Mouse (Mus musculus) neural tube, embryonic 13.5 days (tissue): Measurements from ENCODE around the gene Pnpla5. TPM values are rescaled to one million over a fixed set of nuclear protein-coding genes. Genes with fewer than 3 reads are reported as not detected.
"Not testable (repeated sequence)": the region's sequence is repeated elsewhere in the genome, so short reads cannot be mapped to it uniquely, and the experiment has no call there.

ENCODE experiments used
- ATAC-seq: fragments of 200-750 bp; cut with Nextera tagmentation; 2 replicates; pipeline ENCODE4 v1.8.0; 2017; ENCODE audit warnings: low read depth, mild to moderate bottlenecking, moderate TSS enrichment, moderate library complexity
- H3K27ac ChIP-seq: fragments of 300-500 bp; sonication (generic); replicated peaks from 2 replicates; pipeline ENCODE4 v1.5.1; 2015; ENCODE audit warnings: moderate library complexity, mild to moderate bottlenecking, inconsistent platforms
- H3K27me3 ChIP-seq: fragments of 300-500 bp; sonication (generic); 2 replicates; pipeline ENCODE4 v1.6.1; 2015; ENCODE audit warnings: mild to moderate bottlenecking, inconsistent platforms
- H3K36me3 ChIP-seq: fragments of 300-500 bp; sonication (generic); 2 replicates; pipeline ENCODE4 v1.6.1; 2015; ENCODE audit warnings: mild to moderate bottlenecking, inconsistent platforms
- H3K4me1 ChIP-seq: fragments of 300-500 bp; sonication (generic); replicated peaks from 2 replicates; pipeline ENCODE4 v1.6.1; 2015; ENCODE audit warnings: inconsistent platforms
- H3K4me2 ChIP-seq: fragments of 300-500 bp; sonication (generic); 2 replicates; pipeline ENCODE4 v1.6.1; 2015; ENCODE audit warnings: inconsistent platforms, mild to moderate bottlenecking, moderate library complexity
- H3K4me3 ChIP-seq: fragments of 300-500 bp; sonication (generic); 2 replicates; pipeline ENCODE4 v1.5.1; 2015; ENCODE audit warnings: mild to moderate bottlenecking, inconsistent platforms
- H3K9ac ChIP-seq: fragments of 300-500 bp; sonication (generic); 2 replicates; pipeline ENCODE4 v1.6.1; 2015; ENCODE audit warnings: moderate library complexity, mild to moderate bottlenecking, inconsistent platforms
- H3K9me3 ChIP-seq: fragments of 300-500 bp; sonication (generic); 2 replicates; pipeline ENCODE4 v1.6.1; 2016; ENCODE audit warnings: inconsistent platforms
- WGBS: fragments of 180-500 bp; shearing (Covaris S2); methylation state at CpG from one replicate; pipeline ENCODE4 v1.1.7; 2015; 5-methylcytosine and 5-hydroxymethylcytosine counted together
- polyA plus RNA-seq: library from polyadenylated mRNA; unstranded; fragments of >200 nt; fragmentation: Nextera tagmentation; extraction: Ambion mirVana; gene quantifications from 2 replicates; pipeline ENCODE4 v1.2.1, GENCODE M21; 2015

Pnpla5 gene
- polyA plus RNA-seq, 1 experiment from 2014 or later: not detected

DNA sequence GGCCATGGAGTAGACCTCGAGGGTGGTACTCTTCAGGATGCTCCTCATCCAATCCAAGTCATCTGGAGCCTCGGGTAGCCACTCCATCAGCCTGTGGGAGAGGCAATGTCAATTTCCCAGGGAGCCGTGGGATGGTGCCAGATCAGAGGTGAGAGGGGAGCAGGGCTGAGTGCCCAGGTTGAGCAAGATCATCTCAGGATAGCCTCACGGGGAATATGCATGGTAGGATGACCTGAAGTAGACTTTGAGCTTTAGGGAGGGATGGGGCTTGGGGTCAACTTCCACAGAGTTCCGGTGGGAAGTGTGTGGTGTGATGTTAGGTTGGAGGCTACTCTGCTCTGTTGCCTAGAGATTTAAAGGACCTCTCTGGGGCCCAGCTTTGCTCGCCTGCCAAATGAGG is 9.1 kb downstream of the Pnpla5 start:
- H3K27me3 ChIP-seq: no peaks in the 10 kb centered on the region

DNA sequence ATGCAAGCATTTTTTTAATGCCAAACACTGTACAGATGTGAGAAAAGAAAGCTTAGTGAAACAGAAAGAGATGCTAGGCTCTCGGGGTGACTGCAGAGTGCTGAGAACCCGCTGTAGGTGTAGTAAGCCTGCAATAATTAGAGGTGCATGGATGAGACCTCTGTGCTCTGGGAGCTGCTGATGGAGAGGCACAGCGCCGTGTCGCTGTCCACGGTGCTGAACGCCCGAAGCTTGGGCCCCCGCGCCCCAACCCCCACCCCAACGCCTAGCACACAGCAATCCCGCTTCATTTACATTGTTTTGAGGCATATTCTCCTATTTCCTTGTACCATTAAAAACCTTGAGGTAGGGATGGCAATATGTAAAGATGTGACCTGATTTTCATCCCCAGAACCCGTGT is 14.1 kb downstream of the Pnpla5 start:
- Histone ChIP-seq H3K27me3 (peaks cover 38% of the 10 kb centered on the region), H3K36me3 (no peaks in the 10 kb centered on the region), H3K4me2 (no peak overlapping the region), H3K27ac (no peak overlapping the region), H3K9ac (no peak overlapping the region), H3K4me1 (peaks cover 24% of the 10 kb centered on the region), H3K4me3 (no peak overlapping the region), H3K9me3 (no peaks in the 10 kb centered on the region)
- 8% methylated on average over 13 of the region's 13 CpGs for WGBS
- ATAC-seq: no peak

More for the DNA sequence above, 9.1 kb downstream of the Pnpla5 start:
- H3K9me3 ChIP-seq: 0 out of 2 replicates have a peak, but pooled peaks cover 3% of the 10 kb centered on the region
- no peak for ATAC-seq
- no peaks in the 10 kb centered on the region for H3K36me3 ChIP-seq
- no peak overlapping the region for H3K4me3 ChIP-seq
- no peak overlapping the region for H3K9ac ChIP-seq
- no peak overlapping the region for H3K4me2 ChIP-seq
- no peaks in the 10 kb centered on the region for H3K4me1 ChIP-seq
- no peak overlapping the region for H3K27ac ChIP-seq
- 76% methylated on average over 6 of the region's 6 CpGs for WGBS

DNA sequence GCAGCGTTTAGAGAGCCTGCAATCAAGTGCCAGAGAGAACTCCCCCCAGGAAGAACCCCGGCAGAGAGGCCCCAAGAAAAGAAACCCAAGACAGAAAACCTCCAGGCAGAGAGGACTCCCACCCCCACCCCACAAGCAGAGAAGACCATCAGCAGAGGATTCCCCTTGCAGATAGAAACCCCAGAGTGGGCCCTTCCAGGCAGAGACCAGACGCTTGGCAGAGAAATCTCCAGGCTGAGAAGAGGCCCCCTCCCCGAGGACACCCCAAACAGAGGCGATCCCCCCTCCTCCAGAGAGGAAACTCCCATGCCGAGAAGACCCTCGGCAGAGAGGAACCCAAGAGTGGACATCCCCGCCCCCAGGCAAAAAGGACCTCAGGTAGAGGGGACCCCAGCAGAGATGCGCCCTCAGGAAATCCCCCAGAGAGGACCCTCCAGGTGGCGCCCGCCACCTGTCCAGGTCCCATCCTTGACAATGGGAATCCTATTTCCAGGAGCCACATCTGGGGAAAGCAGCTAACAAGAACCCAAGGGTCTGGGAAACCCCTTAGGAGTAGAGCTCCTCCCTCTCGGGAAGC is 17.0 kb downstream of the Pnpla5 start:
- Histone ChIP-seq H3K27me3 (peaks cover 38% of the 10 kb centered on the region), H3K4me1 (peaks cover 35% of the 10 kb centered on the region), H3K4me2 (peak overlapping the region; percentile 72), H3K36me3 (no peaks in the 10 kb centered on the region), H3K27ac (peak overlapping the region; percentile 61), H3K9ac (peak overlapping the region; percentile 78), H3K9me3 (no peaks in the 10 kb centered on the region), H3K4me3 (peak overlapping the region; percentile 59)
- WGBS: 10% methylated on average over 12 of the region's 12 CpGs
- peak; percentile 58; the same call in 1 of the 2 replicates for ATAC-seq

DNA sequence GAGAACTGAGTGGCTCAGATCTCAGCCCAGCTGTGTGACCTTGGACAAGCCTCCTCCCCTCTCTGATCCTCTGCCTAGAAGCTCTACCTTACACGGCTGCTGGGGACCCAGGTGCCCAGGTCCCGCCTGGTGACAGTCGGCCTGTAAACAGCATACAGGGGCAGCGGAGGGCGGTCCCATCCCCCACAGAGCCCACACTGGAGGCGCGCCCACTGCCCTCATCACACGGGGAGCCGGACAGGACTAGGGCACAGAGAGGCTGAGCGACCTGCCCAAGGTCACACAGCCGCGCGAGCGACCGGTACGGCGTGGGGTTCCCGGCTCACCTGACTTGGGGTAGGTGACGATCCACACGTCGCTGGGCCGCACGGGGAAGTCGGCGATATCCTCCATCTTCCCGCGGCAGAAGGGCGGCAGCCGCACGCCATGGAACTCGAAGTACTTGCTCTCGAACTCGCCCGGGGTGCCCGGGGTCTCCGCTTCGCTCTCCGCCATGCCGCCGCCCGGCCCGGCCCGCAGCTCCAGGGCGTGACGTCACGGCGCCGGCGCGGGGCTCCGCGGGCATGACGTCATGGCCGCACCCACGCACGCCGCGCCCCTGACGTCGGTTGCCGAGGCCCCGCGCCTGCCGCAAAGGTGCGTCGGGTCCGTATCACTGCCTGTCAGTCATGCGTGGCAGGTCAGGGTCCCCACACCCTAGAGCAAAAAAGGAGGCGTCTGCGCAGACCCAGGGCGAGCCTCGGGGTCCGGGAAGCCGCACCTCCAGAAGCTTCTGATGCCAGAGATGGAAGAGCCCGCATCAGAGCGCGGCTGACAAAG is 17.7 kb downstream of the Pnpla5 start, which contains the start of gene Sult4a1:
Sult4a1 (minus strand) TSS at position 650 of the 819 bp plus-strand sequence.
- Histone ChIP-seq H3K9ac (peak within 1 kb of the TSS; percentile 78), H3K4me3 (peak within 1 kb of the TSS; percentile 59), H3K9me3 (no peaks in the 10 kb centered on the region), H3K27ac (peak within 1 kb of the TSS; percentile 61), H3K36me3 (no peaks in the 10 kb centered on the region), H3K4me2 (peak within 1 kb of the TSS; percentile 72), H3K4me1 (peaks cover 35% of the 10 kb centered on the region), H3K27me3 (peaks cover 38% of the 10 kb centered on the region)
- peak; percentile 88 for ATAC-seq
- 3% methylated on average over 76 of the region's 77 CpGs for WGBS

DNA sequence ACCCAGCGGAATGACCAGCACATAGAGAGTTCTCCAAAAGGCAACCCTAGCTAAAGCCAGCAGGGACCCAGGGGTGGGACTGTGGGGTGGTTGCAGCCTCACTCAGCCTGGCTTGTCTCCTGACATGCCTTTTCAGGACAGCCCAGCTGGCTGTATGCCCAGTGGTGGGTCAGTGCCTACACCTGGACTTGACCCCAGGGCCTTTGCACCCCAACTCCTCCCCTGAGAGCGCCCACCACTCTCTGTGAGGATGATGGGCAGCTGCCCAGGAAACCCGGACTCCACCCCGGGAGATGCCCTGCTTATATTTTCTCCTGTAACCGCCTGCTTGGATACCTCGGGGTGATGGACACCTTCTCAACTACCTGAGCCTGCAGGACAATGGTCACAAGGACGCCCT is 18.3 kb downstream of the Pnpla5 start:
- no peaks in the 10 kb centered on the region for H3K9me3 ChIP-seq
- peak overlapping the region; percentile 59 for H3K4me3 ChIP-seq
- H3K4me2 ChIP-seq: peak overlapping the region; percentile 72
- 79% methylated on average over 7 of the region's 7 CpGs for WGBS
- no peaks in the 10 kb centered on the region for H3K36me3 ChIP-seq
- H3K4me1 ChIP-seq: peaks cover 35% of the 10 kb centered on the region
- peak overlapping the region; percentile 78 for H3K9ac ChIP-seq
- H3K27me3 ChIP-seq: peaks cover 38% of the 10 kb centered on the region
- no peak for ATAC-seq
- H3K27ac ChIP-seq: no peak overlapping the region

DNA sequence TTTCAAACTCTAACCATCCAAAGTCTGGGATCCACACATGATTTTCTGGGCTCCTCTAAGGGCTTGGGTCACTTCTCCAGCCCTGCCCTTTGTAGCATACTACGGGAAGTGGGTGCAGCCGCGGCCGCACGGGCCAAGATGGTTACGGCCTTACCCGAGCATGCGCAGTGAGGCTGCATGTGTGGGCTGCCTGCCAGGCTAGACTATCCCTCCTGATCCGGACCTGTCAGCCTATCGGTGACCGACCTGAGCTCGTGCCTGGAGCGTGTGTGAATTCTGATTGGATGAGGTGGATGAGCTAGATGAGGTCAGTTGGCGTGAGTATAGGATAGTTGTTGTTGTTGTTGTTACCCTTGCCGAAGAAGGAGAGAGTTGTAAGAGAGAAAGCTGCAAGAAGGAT is 25.4 kb downstream of the Pnpla5 start:
- not testable (repeated sequence) for H3K9me3 ChIP-seq, H3K4me3 ChIP-seq, H3K9ac ChIP-seq, H3K4me2 ChIP-seq, H3K27me3 ChIP-seq, ATAC-seq, H3K4me1 ChIP-seq, H3K27ac ChIP-seq, H3K36me3 ChIP-seq
- 81% methylated on average over 15 of the region's 15 CpGs for WGBS

DNA sequence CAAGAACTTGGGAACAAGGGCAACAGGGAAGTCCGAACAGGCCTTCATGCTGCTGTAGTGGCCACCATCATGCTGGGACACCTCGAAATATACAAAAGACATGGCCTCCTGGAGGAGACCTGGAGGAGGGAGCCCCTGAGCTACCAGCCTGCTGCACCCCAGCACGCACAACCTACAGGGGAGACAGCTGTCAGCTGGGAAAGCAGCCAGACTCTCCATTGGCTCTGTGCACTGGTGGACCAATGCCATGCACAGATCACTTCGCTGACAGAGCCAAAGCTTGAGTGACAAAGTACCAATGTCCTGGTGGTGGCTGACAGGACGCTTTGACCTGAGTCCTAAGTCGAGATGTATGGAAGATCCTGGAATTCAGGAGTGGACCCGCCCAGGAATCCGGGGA is 26.9 kb downstream of the Pnpla5 start:
- Histone ChIP-seq H3K36me3 (no peaks in the 10 kb centered on the region; the same call in 1 of the 2 replicates), H3K4me2 (no peak overlapping the region), H3K27ac (no peak overlapping the region), H3K27me3 (no peaks in the 10 kb centered on the region), H3K9me3 (no peaks in the 10 kb centered on the region), H3K4me3 (no peak overlapping the region), H3K4me1 (0 out of 2 replicates have a peak, but pooled peaks cover 3% of the 10 kb centered on the region), H3K9ac (no peak overlapping the region)
- no peak for ATAC-seq
- WGBS: 87% methylated on average over 8 of the region's 8 CpGs

DNA sequence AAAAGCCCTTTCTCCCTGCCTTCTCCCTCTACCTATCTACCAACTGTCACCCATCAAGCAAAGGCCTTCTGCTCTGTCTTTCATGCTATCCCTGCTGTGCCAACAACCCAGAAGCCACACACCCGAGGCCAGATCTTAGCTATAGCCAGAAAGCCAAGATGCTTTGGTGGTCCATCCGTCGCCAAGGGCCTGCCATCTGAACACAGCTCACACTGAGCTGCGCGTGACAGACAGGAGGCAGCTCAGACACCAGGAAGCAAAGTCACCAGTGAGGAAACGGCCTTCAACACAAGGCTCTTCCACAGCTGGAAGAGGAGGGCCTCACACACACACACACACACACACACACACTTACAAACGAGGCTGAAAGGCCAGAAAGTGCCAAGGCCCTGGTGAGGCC is 28.1 kb downstream of the Pnpla5 start:
- Histone ChIP-seq H3K9me3 (no peaks in the 10 kb centered on the region), H3K9ac (no peak overlapping the region), H3K4me3 (no peak overlapping the region), H3K4me2 (no peak overlapping the region), H3K4me1 (0 out of 2 replicates have a peak, but pooled peaks cover 3% of the 10 kb centered on the region), H3K27ac (no peak overlapping the region), H3K36me3 (peaks cover 5% of the 10 kb centered on the region; the same call in 1 of the 2 replicates), H3K27me3 (no peaks in the 10 kb centered on the region)
- no peak for ATAC-seq
- 78% methylated on average over 7 of the region's 7 CpGs for WGBS

DNA sequence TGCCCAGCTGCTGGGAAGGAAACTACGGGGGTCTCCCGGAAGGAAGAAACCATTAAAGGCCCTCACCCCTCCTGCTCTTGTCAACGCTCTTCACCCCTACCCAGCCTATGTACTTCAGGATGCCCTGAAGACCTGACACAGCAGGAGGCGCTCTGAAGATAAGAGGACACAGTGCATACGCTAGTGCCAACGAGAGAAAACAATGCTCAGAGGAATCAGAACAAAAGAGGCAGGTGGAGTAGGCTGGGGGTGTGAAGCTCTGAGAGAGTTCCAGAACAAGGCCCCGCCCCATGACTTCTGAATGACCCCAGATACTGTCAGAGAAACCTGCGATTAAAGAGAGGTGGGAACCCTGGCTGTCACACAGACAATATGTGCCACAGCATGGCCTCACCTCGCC is 36.2 kb downstream of the Pnpla5 start:
- no peak for ATAC-seq
- Histone ChIP-seq H3K4me3 (no peak overlapping the region), H3K27ac (no peak overlapping the region), H3K27me3 (no peaks in the 10 kb centered on the region), H3K4me2 (no peak overlapping the region), H3K9me3 (no peaks in the 10 kb centered on the region), H3K9ac (no peak overlapping the region), H3K4me1 (peaks cover 7% of the 10 kb centered on the region; the same call in 1 of the 2 replicates), H3K36me3 (peaks cover 18% of the 10 kb centered on the region; the same call in 1 of the 2 replicates)
- WGBS: 23% methylated on average over 9 of the region's 9 CpGs

DNA sequence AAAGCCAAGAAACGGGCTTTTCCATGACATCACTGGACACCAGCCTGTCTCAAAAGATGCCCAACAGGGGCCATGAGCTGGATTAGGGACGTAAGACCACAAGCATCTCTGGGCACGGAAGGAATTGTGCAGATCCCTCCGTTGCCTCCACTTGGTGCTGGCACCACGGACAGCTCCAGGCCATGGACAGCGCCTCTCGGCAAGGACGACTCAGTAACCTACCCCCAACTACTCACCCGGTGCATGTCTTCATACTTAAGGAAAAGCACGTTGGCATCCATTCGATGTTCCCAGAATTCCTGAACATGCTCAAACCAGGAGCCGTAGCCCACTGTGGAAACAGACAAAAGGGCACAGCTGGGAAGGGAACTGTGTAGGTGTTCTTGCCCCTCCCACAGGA is 36.6 kb downstream of the Pnpla5 start:
- Histone ChIP-seq H3K4me3 (no peak overlapping the region), H3K9me3 (no peaks in the 10 kb centered on the region), H3K4me2 (no peak overlapping the region), H3K27me3 (no peaks in the 10 kb centered on the region), H3K4me1 (peaks cover 7% of the 10 kb centered on the region; the same call in 1 of the 2 replicates), H3K9ac (no peak overlapping the region), H3K27ac (no peak overlapping the region), H3K36me3 (peaks cover 18% of the 10 kb centered on the region; the same call in 1 of the 2 replicates)
- 40% methylated on average over 12 of the region's 12 CpGs for WGBS
- no peak for ATAC-seq

DNA sequence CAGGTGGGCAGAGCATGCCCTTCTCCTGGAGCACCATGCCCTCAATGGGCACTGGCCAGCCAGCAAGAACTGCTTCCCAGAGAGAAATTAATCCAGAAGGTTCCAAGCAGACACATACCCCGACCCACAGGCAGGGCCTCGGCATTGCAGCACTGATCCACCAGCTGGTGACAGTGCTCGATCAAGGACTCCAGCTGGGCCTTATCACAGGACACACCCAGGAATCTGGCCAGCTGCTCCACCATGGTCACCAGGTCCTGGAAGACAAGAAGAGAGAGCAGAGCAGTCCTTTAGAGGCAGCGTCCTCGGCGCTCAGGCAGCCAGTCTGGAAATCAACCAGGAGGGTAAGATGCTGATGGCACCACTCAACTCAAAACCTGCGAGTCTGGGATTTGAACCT is 42.9 kb downstream of the Pnpla5 start:
- Histone ChIP-seq H3K27me3 (peaks cover 5% of the 10 kb centered on the region; the same call in 1 of the 2 replicates), H3K9ac (no peak overlapping the region), H3K27ac (no peak overlapping the region), H3K4me3 (no peak overlapping the region), H3K9me3 (no peaks in the 10 kb centered on the region), H3K4me1 (no peaks in the 10 kb centered on the region), H3K36me3 (peaks cover 18% of the 10 kb centered on the region; the same call in 1 of the 2 replicates), H3K4me2 (no peak overlapping the region)
- 83% methylated on average over 7 of the region's 7 CpGs for WGBS
- ATAC-seq: no peak

DNA sequence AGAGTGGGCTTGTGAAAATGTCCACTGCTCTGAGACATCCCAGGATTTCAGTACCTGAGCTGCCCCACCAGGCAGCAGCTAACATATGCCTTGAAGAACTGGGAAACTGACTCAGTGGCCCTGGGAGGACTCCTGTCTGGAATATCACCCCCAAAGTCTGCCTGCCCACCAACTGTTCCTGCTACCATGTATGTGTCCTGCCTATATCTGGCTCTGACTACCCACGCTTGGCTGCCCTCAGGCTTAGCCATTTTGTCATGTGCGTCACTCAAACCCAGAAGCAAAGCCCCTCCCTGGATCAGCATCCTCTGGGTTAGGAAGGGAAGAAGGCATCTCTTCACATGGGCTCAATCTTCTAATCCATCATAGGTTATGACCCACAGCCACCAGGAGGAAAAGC is 43.5 kb downstream of the Pnpla5 start:
- no peak overlapping the region for H3K9ac ChIP-seq
- H3K4me3 ChIP-seq: no peak overlapping the region
- peaks cover 16% of the 10 kb centered on the region; the same call in 1 of the 2 replicates for H3K36me3 ChIP-seq
- no peak overlapping the region for H3K27ac ChIP-seq
- peaks cover 4% of the 10 kb centered on the region for H3K4me1 ChIP-seq
- no peaks in the 10 kb centered on the region for H3K9me3 ChIP-seq
- H3K27me3 ChIP-seq: peaks cover 9% of the 10 kb centered on the region; the same call in 1 of the 2 replicates
- 88% methylated on average over 2 of the region's 2 CpGs for WGBS
- H3K4me2 ChIP-seq: no peak overlapping the region
- no peak for ATAC-seq
